Mouse (Mus musculus): ENCODE data around the gene Pik3r2. TPM values are rescaled to one million over a fixed set of nuclear protein-coding genes. Genes with fewer than 3 reads are reported as not detected.

The Pik3r2 gene
- polyA plus RNA-seq, 1 experiment from 2014 or later = 8.9 TPM

DNA sequence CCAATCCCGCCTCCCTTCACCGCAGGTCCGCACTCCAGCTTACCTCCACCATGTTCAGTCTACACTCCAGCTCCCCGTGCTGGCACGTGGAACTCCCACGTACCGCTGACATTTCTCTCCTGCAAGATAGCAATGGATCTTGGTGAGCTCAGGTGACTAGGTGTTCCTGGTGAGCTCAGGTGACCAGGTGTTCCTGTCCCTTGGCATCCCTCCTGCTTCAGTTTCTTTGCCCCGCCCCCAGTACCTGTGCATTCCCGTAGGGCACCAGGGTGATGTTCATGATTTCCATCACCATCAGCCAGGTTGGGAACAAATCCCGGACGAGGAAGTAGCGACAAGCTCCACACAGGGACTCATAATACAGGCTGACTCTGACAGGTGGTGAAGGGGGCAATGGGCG lies 11.8 kb downstream of the Pik3r2 start:
- WGBS (ENCODE audit: insufficient replicate concordance) = 83% methylated on average over 13 of the region's 13 CpGs
- peak overlapping the region; percentile 87 for H3K27ac ChIP-seq (ENCODE audit: low read depth)
- no peak for DNase-seq
- no peaks in the 10 kb centered on the region for H3K9me3 ChIP-seq (ENCODE audit: low read length)
- no peak for ATAC-seq
- no peak for TF ChIP-seq CTCF (IDR thresholded peaks at IDR 0.05; ENCODE audit: low read depth)
- TF ChIP-seq EP300 (IDR thresholded peaks at IDR 0.05; ENCODE audit: low read depth) = no peak
- peaks cover 10% of the 10 kb centered on the region for H3K36me3 ChIP-seq (replicated peaks; ENCODE audit: insufficient read depth, low read length)
- H3K4me1 ChIP-seq (ENCODE audit: insufficient read depth) = peaks cover 79% of the 10 kb centered on the region
- no peaks in the 10 kb centered on the region for H3K27me3 ChIP-seq (ENCODE audit: insufficient read depth, low read length)
- H3K4me3 ChIP-seq (ENCODE audit: low read depth, low read length) = no peak overlapping the region
- H3K9ac ChIP-seq (replicated peaks) = no peak overlapping the region; the same call in 1 of the 2 replicates
- peak overlapping the region; percentile 84 for H3K4me2 ChIP-seq (ENCODE audit: low read depth, low read length)

DNA sequence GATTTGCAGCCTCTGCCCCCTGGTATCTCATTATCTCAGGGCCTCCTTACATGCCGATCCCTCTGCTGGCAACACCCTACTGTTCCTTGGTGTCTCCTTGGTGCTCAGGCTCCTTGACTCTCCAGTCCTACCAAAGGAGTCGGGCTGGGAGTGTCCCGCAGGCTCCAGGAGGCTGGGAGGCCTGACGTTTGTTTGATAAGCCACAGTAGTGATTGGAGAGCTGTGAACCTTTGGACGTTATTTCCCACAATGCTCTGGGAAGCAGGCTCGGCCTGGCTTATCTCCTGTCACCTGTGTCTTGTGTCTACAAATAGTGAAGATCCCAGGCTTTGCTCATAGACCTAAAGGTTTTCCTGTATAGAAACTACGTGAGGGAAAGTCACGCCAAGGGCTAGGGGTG lies 12.5 kb downstream of the Pik3r2 start:
- peak overlapping the region; percentile 87 for H3K27ac ChIP-seq (ENCODE audit: low read depth)
- 31% methylated on average over 8 of the region's 8 CpGs for WGBS (ENCODE audit: insufficient replicate concordance)
- ATAC-seq = peak; percentile 43
- TF ChIP-seq EP300 (IDR thresholded peaks at IDR 0.05; ENCODE audit: low read depth) (peak; percentile 83), CTCF (IDR thresholded peaks at IDR 0.05; ENCODE audit: low read depth) (peak; percentile 8; the same call in 1 of the 2 replicates)
- H3K4me1 ChIP-seq (ENCODE audit: insufficient read depth) = peaks cover 80% of the 10 kb centered on the region
- no peak overlapping the region for H3K4me3 ChIP-seq (ENCODE audit: low read depth, low read length)
- H3K9ac ChIP-seq (replicated peaks) = no peak overlapping the region; the same call in 1 of the 2 replicates
- no peaks in the 10 kb centered on the region for H3K27me3 ChIP-seq (ENCODE audit: insufficient read depth, low read length)
- no peaks in the 10 kb centered on the region for H3K9me3 ChIP-seq (ENCODE audit: low read length)
- peaks cover 10% of the 10 kb centered on the region for H3K36me3 ChIP-seq (replicated peaks; ENCODE audit: insufficient read depth, low read length)
- peak overlapping the region; percentile 84 for H3K4me2 ChIP-seq (ENCODE audit: low read depth, low read length)
- DNase-seq = peak; percentile 69

DNA sequence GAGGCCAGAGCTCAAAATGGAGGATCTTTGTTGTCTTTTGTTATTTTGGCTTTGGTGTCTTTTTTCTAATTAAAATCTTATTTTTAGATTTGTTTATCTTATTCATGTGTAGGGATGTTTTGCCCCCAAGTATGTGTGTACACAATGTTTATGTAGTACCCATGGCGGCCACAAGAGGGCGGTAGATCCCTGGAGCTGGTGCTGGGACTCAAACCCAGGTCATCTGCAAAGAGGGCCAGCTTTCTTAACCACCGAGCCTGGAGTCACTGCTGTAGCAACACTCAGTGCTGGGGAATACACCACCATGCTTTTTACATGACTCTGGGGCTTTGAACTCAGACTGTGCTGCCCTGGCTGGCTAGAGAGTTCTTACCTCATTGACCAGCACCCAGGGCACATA lies 13.2 kb downstream of the Pik3r2 start:
- Histone ChIP-seq H3K4me1 (ENCODE audit: insufficient read depth) (peaks cover 75% of the 10 kb centered on the region), H3K27ac (ENCODE audit: low read depth) (peak overlapping the region; percentile 87), H3K27me3 (ENCODE audit: insufficient read depth, low read length) (no peaks in the 10 kb centered on the region), H3K4me2 (ENCODE audit: low read depth, low read length) (peak overlapping the region; percentile 84), H3K36me3 (replicated peaks; ENCODE audit: insufficient read depth, low read length) (peaks cover 8% of the 10 kb centered on the region), H3K9ac (replicated peaks) (no peak overlapping the region), H3K9me3 (ENCODE audit: low read length) (no peaks in the 10 kb centered on the region), H3K4me3 (ENCODE audit: low read depth, low read length) (no peak overlapping the region)
- peak; percentile 80 for DNase-seq
- TF ChIP-seq CTCF (IDR thresholded peaks at IDR 0.05; ENCODE audit: low read depth) (peak; percentile 94), EP300 (IDR thresholded peaks at IDR 0.05; ENCODE audit: low read depth) (no peak)
- WGBS (ENCODE audit: insufficient replicate concordance) = 0% methylated on average over 3 of the region's 3 CpGs
- ATAC-seq = no peak

DNA sequence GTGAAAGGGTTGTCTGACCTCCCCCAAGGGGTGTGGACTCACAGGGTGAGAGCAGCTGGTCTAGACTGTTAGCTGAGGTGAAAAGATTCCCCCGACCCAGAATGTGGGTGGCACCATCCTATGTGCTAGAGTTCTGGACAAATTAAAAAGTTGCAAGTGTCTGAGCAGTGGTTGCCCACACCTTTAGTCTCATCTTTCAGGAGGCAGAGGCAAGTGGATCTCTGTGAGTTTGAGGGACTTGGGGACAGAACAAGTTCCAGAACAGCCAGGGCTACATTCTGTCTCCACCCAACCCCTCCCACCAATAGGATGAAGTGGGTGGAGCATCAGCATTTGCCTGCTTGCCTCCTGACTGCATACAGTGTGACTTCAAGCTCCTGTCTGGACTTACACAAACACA lies 14.4 kb downstream of the Pik3r2 start:
- 0 out of 2 replicates have a peak overlapping the region, but pooled peaks have one; percentile 2 for H3K9ac ChIP-seq (replicated peaks)
- WGBS (ENCODE audit: insufficient replicate concordance) = 46% methylated on average over 1 of the region's 1 CpGs
- DNase-seq (peak; percentile 65), ATAC-seq (no peak)
- H3K4me2 ChIP-seq (ENCODE audit: low read depth, low read length) = peak overlapping the region; percentile 31
- peaks cover 70% of the 10 kb centered on the region for H3K4me1 ChIP-seq (ENCODE audit: insufficient read depth)
- no peaks in the 10 kb centered on the region for H3K9me3 ChIP-seq (ENCODE audit: low read length)
- H3K27me3 ChIP-seq (ENCODE audit: insufficient read depth, low read length) = no peaks in the 10 kb centered on the region
- H3K27ac ChIP-seq (ENCODE audit: low read depth) = peak overlapping the region; percentile 76
- H3K36me3 ChIP-seq (replicated peaks; ENCODE audit: insufficient read depth, low read length) = peaks cover 8% of the 10 kb centered on the region
- H3K4me3 ChIP-seq (ENCODE audit: low read depth, low read length) = no peak overlapping the region
- TF ChIP-seq CTCF (IDR thresholded peaks at IDR 0.05; ENCODE audit: low read depth) = no peak
- no peak for TF ChIP-seq EP300 (IDR thresholded peaks at IDR 0.05; ENCODE audit: low read depth)

DNA sequence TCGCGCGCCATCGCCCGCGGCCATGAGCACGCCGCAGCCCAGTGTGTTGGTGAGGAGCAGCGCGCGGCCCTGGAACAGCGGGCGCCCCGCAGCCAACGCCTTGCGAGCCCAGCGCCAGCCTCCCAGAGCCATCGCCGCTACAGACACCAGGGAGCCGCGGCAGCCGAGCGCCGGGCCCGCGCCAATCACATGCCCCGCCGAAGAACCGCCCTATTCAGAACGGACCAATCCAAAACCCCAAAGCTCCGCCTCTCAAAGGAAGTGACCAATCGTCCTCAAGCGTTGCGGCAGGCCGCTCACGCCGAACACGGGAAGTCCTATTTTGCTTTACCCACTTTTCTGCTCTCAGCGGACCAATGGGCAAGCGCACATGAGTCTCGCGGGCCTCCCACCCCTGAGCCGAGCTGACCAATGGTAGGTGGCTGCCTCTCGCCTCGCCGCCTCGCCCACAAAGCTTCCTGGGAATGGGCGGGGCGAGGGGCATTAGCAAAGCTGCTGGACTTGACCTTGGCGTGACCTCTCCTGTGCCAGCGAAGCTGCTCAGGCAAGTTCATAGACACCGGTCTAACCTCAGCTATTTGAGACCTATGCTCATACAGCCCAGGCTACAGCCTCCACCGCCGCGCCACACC lies 15.6 kb downstream of the Pik3r2 start, which contains the start of gene Mpv17l2:
Gene Mpv17l2, minus strand, starts transcription at position 172 of the 632 bp plus-strand sequence.
- Histone ChIP-seq H3K4me1 (ENCODE audit: insufficient read depth) (peaks cover 58% of the 10 kb centered on the region), H3K4me2 (ENCODE audit: low read depth, low read length) (peak within 1 kb of the TSS; percentile 90), H3K9me3 (ENCODE audit: low read length) (no peaks in the 10 kb centered on the region), H3K27me3 (ENCODE audit: insufficient read depth, low read length) (no peaks in the 10 kb centered on the region), H3K27ac (ENCODE audit: low read depth) (peak within 1 kb of the TSS; percentile 89), H3K36me3 (replicated peaks; ENCODE audit: insufficient read depth, low read length) (peaks cover 11% of the 10 kb centered on the region), H3K4me3 (ENCODE audit: low read depth, low read length) (peak within 1 kb of the TSS; percentile 68), H3K9ac (replicated peaks) (peak within 1 kb of the TSS; percentile 77)
- ATAC-seq = peak; percentile 92
- 0 out of 2 replicates have a peak, but pooled peaks have one; percentile 26 for TF ChIP-seq EP300 (IDR thresholded peaks at IDR 0.05; ENCODE audit: low read depth)
- no peak for TF ChIP-seq CTCF (IDR thresholded peaks at IDR 0.05; ENCODE audit: low read depth)
- WGBS (ENCODE audit: insufficient replicate concordance) = under 1% methylated on average over 48 of the region's 55 CpGs
- peak; percentile 95 for DNase-seq

DNA sequence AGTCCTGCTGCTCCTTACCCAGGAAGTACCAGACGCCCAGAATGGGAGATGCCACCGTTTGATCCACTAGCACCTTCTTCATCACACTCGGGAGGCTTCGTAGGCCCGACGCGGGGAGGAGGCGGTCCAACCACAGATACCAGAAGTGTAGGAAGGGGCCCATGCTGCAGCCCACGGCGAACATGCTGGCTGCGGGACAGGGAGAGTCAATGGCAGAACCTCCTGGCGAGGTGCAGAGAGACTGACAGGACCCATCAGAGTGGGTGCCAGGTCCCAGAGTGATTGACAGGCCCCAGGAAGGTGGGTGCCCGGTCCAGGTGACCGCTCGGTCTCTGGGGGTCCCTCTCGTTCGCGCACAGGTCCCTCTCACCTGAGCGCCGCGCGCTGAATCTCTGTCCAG lies 16.2 kb downstream of the Pik3r2 start:
- no peak for DNase-seq
- TF ChIP-seq EP300 (IDR thresholded peaks at IDR 0.05; ENCODE audit: low read depth) (no peak), CTCF (IDR thresholded peaks at IDR 0.05; ENCODE audit: low read depth) (no peak)

More for the DNA sequence above, 16.2 kb downstream of the Pik3r2 start:
- H3K27ac ChIP-seq (ENCODE audit: low read depth) = peak overlapping the region; percentile 89
- peaks cover 60% of the 10 kb centered on the region for H3K4me1 ChIP-seq (ENCODE audit: insufficient read depth)
- H3K27me3 ChIP-seq (ENCODE audit: insufficient read depth, low read length) = no peaks in the 10 kb centered on the region
- no peaks in the 10 kb centered on the region for H3K9me3 ChIP-seq (ENCODE audit: low read length)
- H3K36me3 ChIP-seq (replicated peaks; ENCODE audit: insufficient read depth, low read length) = peaks cover 11% of the 10 kb centered on the region
- H3K4me2 ChIP-seq (ENCODE audit: low read depth, low read length) = peak overlapping the region; percentile 90
- 1% methylated on average over 22 of the region's 22 CpGs for WGBS (ENCODE audit: insufficient replicate concordance)
- peak overlapping the region; percentile 68 for H3K4me3 ChIP-seq (ENCODE audit: low read depth, low read length)
- peak overlapping the region; percentile 77 for H3K9ac ChIP-seq (replicated peaks)
- peak; percentile 1; the same call in 1 of the 2 replicates for ATAC-seq

Data from liver, postnatal 0 days (tissue).